Mouse (Mus musculus) heart, adult 2 months (tissue): ENCODE data around the gene Resf1.

ENCODE experiments used
- CTCF ChIP-seq: fragments of 200-600 bp; IDR thresholded peaks from 2 replicates; pipeline ENCODE4 v1.8.1; 2022; ENCODE audit warnings: antibody characterized with exemption, mild to moderate bottlenecking, moderate library complexity
- EP300 ChIP-seq: fragments of 200-500 bp; IDR thresholded peaks from 2 replicates; pipeline ENCODE4 v1.6.1; 2011; ENCODE audit warnings: low read depth, low read length, control low read depth; ENCODE audit not compliant: insufficient read depth
- POLR2A ChIP-seq: fragments of 200-500 bp; IDR thresholded peaks from 2 replicates; pipeline ENCODE4 v1.6.1; 2011; ENCODE audit warnings: mild to moderate bottlenecking, low read depth, low read length, control low read depth; ENCODE audit not compliant: insufficient read depth

GRCm38 (mm10) chr6:149324242-149324633 lies 15.0 kb downstream of the Resf1 start:
- TF ChIP-seq EP300 (no peak), CTCF (no peak), POLR2A (no peak)
